Mouse (Mus musculus) E14TG2a.4 (cell line): ENCODE results near the gene Zfp719.

Experiments used
- CTCF ChIP-seq: conservative IDR thresholded peaks from 2 replicates; pipeline ENCODE4 v1.5.1; 2014; ENCODE audit warnings: low read length
- POU5F1 ChIP-seq: IDR thresholded peaks from 2 replicates; pipeline ENCODE4 v1.6.1; 2014; ENCODE audit warnings: low read length, borderline replicate concordance

DNA sequence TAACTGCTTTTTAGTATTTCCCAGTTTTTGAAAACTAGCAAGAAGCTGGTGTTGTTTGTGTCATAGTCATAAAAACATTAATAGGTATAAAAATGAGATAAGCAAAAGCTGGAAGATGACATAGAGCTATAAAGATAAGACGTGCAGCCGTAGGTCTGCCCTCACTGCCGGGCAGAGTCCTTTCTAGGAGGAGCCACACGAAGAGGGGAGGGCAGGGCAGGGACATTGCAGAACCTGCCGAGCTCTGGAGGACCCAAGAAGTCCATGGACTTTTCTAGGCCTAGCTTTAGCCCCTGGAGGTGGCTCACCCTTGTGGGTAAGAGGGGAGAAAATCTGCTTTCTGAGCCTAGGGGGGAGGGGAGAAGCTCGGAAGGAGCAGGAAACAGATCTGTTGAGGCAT is 55.1 kb downstream of the Zfp719 start, which contains the start of gene Ceacam18:
- TF ChIP-seq CTCF (no peak), POU5F1 (no peak)
